Comparison of ENCODE assay signal across 8 mouse cellular contexts in the genomic region with DNA sequence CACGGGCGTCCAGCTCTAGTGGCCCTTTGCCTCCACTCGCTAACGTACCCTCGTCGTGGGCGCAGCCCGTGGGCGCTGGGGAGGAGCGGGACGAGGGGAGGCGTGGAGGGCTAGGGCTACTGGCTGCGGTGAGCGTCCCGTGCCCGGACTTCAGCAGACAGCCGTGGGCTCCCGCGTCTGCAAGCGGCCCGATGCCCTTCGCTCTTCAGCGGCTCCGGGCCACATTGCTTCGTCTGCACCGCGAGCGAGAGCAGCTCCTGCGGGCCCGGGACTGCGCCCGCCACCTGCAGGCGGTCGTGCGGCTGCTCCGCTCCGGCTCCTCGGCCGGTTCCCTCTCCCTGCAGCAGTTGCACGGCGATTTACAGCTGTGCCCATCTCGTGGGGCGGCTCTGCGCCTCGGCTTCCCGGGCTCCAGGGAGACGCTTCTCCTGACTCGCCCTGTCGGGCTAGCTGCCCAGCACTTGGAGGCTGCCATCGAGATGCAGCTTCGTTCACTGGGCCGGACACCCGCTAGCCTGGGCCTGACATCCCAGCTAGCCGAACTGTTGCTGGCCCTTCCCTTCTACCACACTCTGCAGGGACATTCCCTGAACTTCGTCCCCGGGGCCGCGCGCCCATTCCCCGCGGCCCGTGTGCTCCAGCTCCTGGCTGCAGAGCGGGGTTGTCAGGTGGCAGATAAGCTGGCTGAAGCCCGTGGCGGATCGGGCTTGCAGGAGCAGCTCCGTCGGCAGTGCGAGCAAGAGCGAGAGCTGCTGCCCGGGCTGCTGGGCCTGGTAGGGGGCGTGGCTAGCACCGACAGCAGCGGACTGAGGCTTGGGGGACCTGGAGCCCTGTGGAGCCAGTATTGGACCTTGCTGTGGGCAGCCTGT. TPM values are rescaled to one million over a fixed set of nuclear protein-coding genes. Genes with fewer than 3 reads are reported as not detected.
DNase-seq lines count a peak whose midpoint lies in the region; ATAC-seq lines count a peak whose summit lies in the region.

No protein-coding gene starts in this region.

- no peaks in the 10 kb centered on the region for H3K36me3 ChIP-seq in forebrain, embryonic 12.5 days (replicated peaks)
- no peaks in the 10 kb centered on the region for H3K36me3 ChIP-seq in hindbrain, embryonic 11.5 days (ENCODE audit: control insufficient read depth, insufficient read depth, low read length)

- H3K9ac ChIP-seq in forebrain, embryonic 12.5 days = peak overlapping the region; percentile 69
- H3K9ac ChIP-seq in hindbrain, embryonic 11.5 days (ENCODE audit: low read depth, low read length) = peak overlapping the region; percentile 76

- intact Hi-C loops in left cerebral cortex, postnatal 25 days (cut with DNase I) = loop anchor here (1.0 to 10.0 kb wide), 4 partner anchors 24 to 187 kb away; a partner anchor contains a TSS

- ATAC-seq in forebrain, embryonic 12.5 days (ENCODE audit: low FRiP score) = peak; percentile 78
- peak; percentile 84 for ATAC-seq in hindbrain, embryonic 11.5 days (ENCODE audit: low FRiP score)
- peak; percentile 78 for ATAC-seq in megakaryocyte-erythroid progenitor cell, adult 5-6 weeks (replicated peaks; ENCODE audit: low FRiP score, low TSS enrichment, poor library complexity, severe bottlenecking)

- peak overlapping the region; percentile 94 for H3K4me2 ChIP-seq in forebrain, embryonic 12.5 days
- H3K4me2 ChIP-seq in hindbrain, embryonic 11.5 days (replicated peaks; ENCODE audit: low read depth, low read length) = peak overlapping the region; percentile 96

- peak overlapping the region; percentile 42 for H3K27ac ChIP-seq in brown adipose tissue, adult 24 weeks (replicated peaks; ENCODE audit: low read depth, low read length)
- peak overlapping the region; percentile 64 for H3K27ac ChIP-seq in forebrain, embryonic 12.5 days
- peak overlapping the region; percentile 64 for H3K27ac ChIP-seq in hindbrain, embryonic 11.5 days (ENCODE audit: low read depth, low read length)

- H3K9me3 ChIP-seq in forebrain, embryonic 12.5 days = no peaks in the 10 kb centered on the region
- H3K9me3 ChIP-seq in hindbrain, embryonic 11.5 days (ENCODE audit: control insufficient read depth, low read length) = no peaks in the 10 kb centered on the region

- peak overlapping the region; percentile 76 for H3K4me3 ChIP-seq in brown adipose tissue, adult 24 weeks (ENCODE audit: insufficient read depth, low read depth, low read length)
- H3K4me3 ChIP-seq in forebrain, embryonic 12.5 days (replicated peaks) = peak overlapping the region; percentile 77
- H3K4me3 ChIP-seq in hindbrain, embryonic 11.5 days (ENCODE audit: low read depth, low read length) = peak overlapping the region; percentile 56

- H3K27me3 ChIP-seq in forebrain, embryonic 12.5 days = peaks cover 24% of the 10 kb centered on the region
- H3K27me3 ChIP-seq in hindbrain, embryonic 11.5 days (ENCODE audit: control insufficient read depth, insufficient read depth, low read length) = no peaks in the 10 kb centered on the region

- peaks cover 6% of the 10 kb centered on the region for H3K4me1 ChIP-seq in brown adipose tissue, adult 24 weeks (ENCODE audit: control insufficient read depth, insufficient read depth, insufficient read length, low read length)
- peaks cover 21% of the 10 kb centered on the region for H3K4me1 ChIP-seq in forebrain, embryonic 12.5 days
- H3K4me1 ChIP-seq in hindbrain, embryonic 11.5 days (replicated peaks; ENCODE audit: control insufficient read depth, insufficient read depth, low read length) = peaks cover 8% of the 10 kb centered on the region; the same call in 1 of the 2 replicates

- peak; percentile 66 for DNase-seq in adrenal gland, adult 18-20 months (ENCODE audit: low spot score in 2 of 2)
- DNase-seq in adrenal gland, postnatal 4 days (ENCODE audit: low spot score in 2 of 2) = no peak
- DNase-seq in hindbrain, embryonic 11.5 days (ENCODE audit: low spot score) = peak; percentile 70
- DNase-seq in left cerebral cortex, postnatal 25 days (ENCODE audit: low spot score in 2 of 2) = peak; percentile 60 to 71
- DNase-seq in right cerebral cortex, postnatal 4 days = peak; percentile 61

- under 1% methylated on average over 74 of the region's 74 CpGs for WGBS in forebrain, embryonic 12.5 days
- under 1% methylated on average over 74 of the region's 74 CpGs for WGBS in hindbrain, embryonic 11.5 days

RNA-seq across cellular contexts. Expression of a gene that starts 0.5 kb away (rescaled TPM):
- 1 to 10 TPM; 4.0 to 5.1 TPM for total RNA-seq in adrenal gland, adult 18-20 months (2021)
- total RNA-seq in adrenal gland, postnatal 4 days (2021) = 10 to 100 TPM; 10.6 to 11.4 TPM
- not detected in 2 replicates for polyA plus RNA-seq in brown adipose tissue, adult 24 weeks (2012; ENCODE audit: insufficient read depth, insufficient read length, missing spikeins)
- polyA plus RNA-seq in forebrain, embryonic 12.5 days (2016; fragmentation: Nextera tagmentation; extraction: Ambion mirVana) = 3.4 and 3.7 TPM in 2 replicates
- 1.9 TPM in 2 replicates for polyA plus RNA-seq in hindbrain, embryonic 11.5 days (2014; fragmentation: Nextera tagmentation; extraction: Ambion mirVana)
- total RNA-seq in left cerebral cortex, postnatal 25 days (2021) = 1 to 10 TPM; 3.9 to 5.0 TPM
- total RNA-seq in megakaryocyte-erythroid progenitor cell, adult 5-6 weeks (2014; fragmentation: Nextera tagmentation) = 7.7 and 8.3 TPM in 2 replicates
- 3.0 and 5.4 TPM in 2 replicates for total RNA-seq in megakaryocyte-erythroid progenitor cell, adult 5-6 weeks (2017)

RNA-seq across cellular contexts. Expression of a gene that starts 0.5 kb away (rescaled TPM):
- total RNA-seq in adrenal gland, adult 18-20 months (2021) = 1 to 10 TPM; 4.4 to 5.8 TPM
- 10 to 100 TPM; 10.0 to 15.7 TPM for total RNA-seq in adrenal gland, postnatal 4 days (2021)
- polyA plus RNA-seq in brown adipose tissue, adult 24 weeks (2012; ENCODE audit: insufficient read depth, insufficient read length, missing spikeins) = not detected in 2 replicates
- polyA plus RNA-seq in forebrain, embryonic 12.5 days (2016; fragmentation: Nextera tagmentation; extraction: Ambion mirVana) = 2.6 and 3.4 TPM in 2 replicates
- polyA plus RNA-seq in hindbrain, embryonic 11.5 days (2014; fragmentation: Nextera tagmentation; extraction: Ambion mirVana) = 0.91 and 1.0 TPM in 2 replicates
- total RNA-seq in left cerebral cortex, postnatal 25 days (2021) = 1 to 10 TPM; 3.2 to 4.1 TPM
- total RNA-seq in megakaryocyte-erythroid progenitor cell, adult 5-6 weeks (2014; fragmentation: Nextera tagmentation) = 11.3 and 11.7 TPM in 2 replicates
- 0.38 and 13.3 TPM in 2 replicates for total RNA-seq in megakaryocyte-erythroid progenitor cell, adult 5-6 weeks (2017)

RNA-seq across cellular contexts. Expression of a gene that starts 6.9 kb away (rescaled TPM):
- total RNA-seq in adrenal gland, adult 18-20 months (2021) = 100 to 1,000 TPM in 1 of 2 experiments, 10 to 100 TPM in 1; 99.5 to 107 TPM
- 10 to 100 TPM; 77.6 to 82.6 TPM for total RNA-seq in adrenal gland, postnatal 4 days (2021)
- polyA plus RNA-seq in brown adipose tissue, adult 24 weeks (2012; ENCODE audit: insufficient read depth, insufficient read length, missing spikeins) = 172 and 202 TPM in 2 replicates
- 117 TPM in 2 replicates for polyA plus RNA-seq in forebrain, embryonic 12.5 days (2016; fragmentation: Nextera tagmentation; extraction: Ambion mirVana)
- polyA plus RNA-seq in hindbrain, embryonic 11.5 days (2014; fragmentation: Nextera tagmentation; extraction: Ambion mirVana) = 127 TPM in 2 replicates
- total RNA-seq in left cerebral cortex, postnatal 25 days (2021) = 10 to 100 TPM; 60.3 to 66.6 TPM
- 50.1 and 97.7 TPM in 2 replicates for total RNA-seq in megakaryocyte-erythroid progenitor cell, adult 5-6 weeks (2014; fragmentation: Nextera tagmentation)
- total RNA-seq in megakaryocyte-erythroid progenitor cell, adult 5-6 weeks (2017) = 37.2 and 37.5 TPM in 2 replicates

RNA-seq across cellular contexts. Expression of a gene that starts 13.4 kb away (rescaled TPM):
- total RNA-seq in adrenal gland, adult 18-20 months (2021) = 10 to 100 TPM; 38.2 to 57.2 TPM
- 10 to 100 TPM; 60.1 to 64.3 TPM for total RNA-seq in adrenal gland, postnatal 4 days (2021)
- 6.0 and 6.2 TPM in 2 replicates for polyA plus RNA-seq in brown adipose tissue, adult 24 weeks (2012; ENCODE audit: insufficient read depth, insufficient read length, missing spikeins)
- 37.4 and 38.6 TPM in 2 replicates for polyA plus RNA-seq in forebrain, embryonic 12.5 days (2016; fragmentation: Nextera tagmentation; extraction: Ambion mirVana)
- polyA plus RNA-seq in hindbrain, embryonic 11.5 days (2014; fragmentation: Nextera tagmentation; extraction: Ambion mirVana) = 17.1 and 20.2 TPM in 2 replicates
- 10 to 100 TPM; 27.2 to 28.0 TPM for total RNA-seq in left cerebral cortex, postnatal 25 days (2021)
- total RNA-seq in megakaryocyte-erythroid progenitor cell, adult 5-6 weeks (2014; fragmentation: Nextera tagmentation) = 76.2 and 97.3 TPM in 2 replicates
- 88.3 and 127 TPM in 2 replicates for total RNA-seq in megakaryocyte-erythroid progenitor cell, adult 5-6 weeks (2017)

RNA-seq across cellular contexts. Expression of a gene that starts 15.8 kb away (rescaled TPM):
- 1 to 10 TPM; 5.0 to 7.6 TPM for total RNA-seq in adrenal gland, adult 18-20 months (2021)
- 10 to 100 TPM; 18.6 to 22.4 TPM for total RNA-seq in adrenal gland, postnatal 4 days (2021)
- polyA plus RNA-seq in brown adipose tissue, adult 24 weeks (2012; ENCODE audit: insufficient read depth, insufficient read length, missing spikeins) = not detected in 2 replicates
- polyA plus RNA-seq in forebrain, embryonic 12.5 days (2016; fragmentation: Nextera tagmentation; extraction: Ambion mirVana) = 0.27 TPM in 1 of 2 replicates, not detected in the other
- 0.38 TPM in 1 of 2 replicates, not detected in the other for polyA plus RNA-seq in hindbrain, embryonic 11.5 days (2014; fragmentation: Nextera tagmentation; extraction: Ambion mirVana)
- total RNA-seq in left cerebral cortex, postnatal 25 days (2021) = under 1 TPM in 1 of 2 experiments, not detected in 1; 0.46 TPM
- total RNA-seq in megakaryocyte-erythroid progenitor cell, adult 5-6 weeks (2014; fragmentation: Nextera tagmentation) = not detected in 2 replicates
- not detected in 2 replicates for total RNA-seq in megakaryocyte-erythroid progenitor cell, adult 5-6 weeks (2017)

Comparison
In these comparisons a context has a peak if more than half of its experiments do, and no peak if none do; other contexts are left out.
1. DNase-seq: peak in adrenal gland, adult 18-20 months (2 of 2), hindbrain, embryonic 11.5 days (single experiment), left cerebral cortex, postnatal 25 days (2 of 2) and right cerebral cortex, postnatal 4 days (single experiment); none in adrenal gland, postnatal 4 days (0 of 2).
2. Peak in every context shown above with its lines, with median percentiles within 50 percentile points of each other: H3K27ac ChIP-seq, H3K4me3 ChIP-seq and ATAC-seq.